Mouse (Mus musculus) neural tube, embryonic 12.5 days (tissue): ENCODE data around the gene Wnt10b. TPM values are rescaled to one million over a fixed set of nuclear protein-coding genes. Genes with fewer than 3 reads are reported as not detected.

ENCODE experiments used
- ATAC-seq: fragments of 200-750 bp; cut with Nextera tagmentation; 2 replicates; pipeline ENCODE4 v1.8.0; 2017; ENCODE audit warnings: low read depth, mild to moderate bottlenecking, moderate TSS enrichment, moderate library complexity; ENCODE audit not compliant: low FRiP score
- H3K27ac ChIP-seq: fragments of 300-500 bp; sonication (generic); 2 replicates; pipeline ENCODE4 v1.5.1; 2016
- H3K27me3 ChIP-seq: fragments of 300-500 bp; sonication (generic); replicated peaks from 2 replicates; pipeline ENCODE4 v1.6.1; 2016; ENCODE audit warnings: mild to moderate bottlenecking
- H3K36me3 ChIP-seq: fragments of 300-500 bp; sonication (generic); 2 replicates; pipeline ENCODE4 v1.6.1; 2016; ENCODE audit warnings: mild to moderate bottlenecking
- H3K4me1 ChIP-seq: fragments of 300-500 bp; sonication (generic); 2 replicates; pipeline ENCODE4 v1.6.1; 2016
- H3K4me2 ChIP-seq: fragments of 300-500 bp; sonication (generic); replicated peaks from 2 replicates; pipeline ENCODE4 v1.6.1; 2016; ENCODE audit warnings: mild to moderate bottlenecking
- H3K4me3 ChIP-seq: fragments of 300-500 bp; sonication (generic); 2 replicates; pipeline ENCODE4 v1.5.1; 2016
- H3K9ac ChIP-seq: fragments of 300-500 bp; sonication (generic); 2 replicates; pipeline ENCODE4 v1.6.1; 2016; ENCODE audit warnings: mild to moderate bottlenecking
- H3K9me3 ChIP-seq: fragments of 300-500 bp; sonication (generic); 2 replicates; pipeline ENCODE4 v1.6.1; 2016; ENCODE audit warnings: mild to moderate bottlenecking
- WGBS: fragments of 180-500 bp; shearing (Covaris S2); methylation state at CpG from one replicate; pipeline ENCODE4 v1.1.7; 2016; 5-methylcytosine and 5-hydroxymethylcytosine counted together
- polyA plus RNA-seq: library from polyadenylated mRNA; unstranded; fragments of >200 nt; fragmentation: Nextera tagmentation; extraction: Ambion mirVana; gene quantifications from 2 replicates; pipeline ENCODE4 v1.2.1, GENCODE M21; 2016

The Wnt10b gene
- polyA plus RNA-seq, 1 experiment from 2014 or later, result 0.53 TPM

DNA sequence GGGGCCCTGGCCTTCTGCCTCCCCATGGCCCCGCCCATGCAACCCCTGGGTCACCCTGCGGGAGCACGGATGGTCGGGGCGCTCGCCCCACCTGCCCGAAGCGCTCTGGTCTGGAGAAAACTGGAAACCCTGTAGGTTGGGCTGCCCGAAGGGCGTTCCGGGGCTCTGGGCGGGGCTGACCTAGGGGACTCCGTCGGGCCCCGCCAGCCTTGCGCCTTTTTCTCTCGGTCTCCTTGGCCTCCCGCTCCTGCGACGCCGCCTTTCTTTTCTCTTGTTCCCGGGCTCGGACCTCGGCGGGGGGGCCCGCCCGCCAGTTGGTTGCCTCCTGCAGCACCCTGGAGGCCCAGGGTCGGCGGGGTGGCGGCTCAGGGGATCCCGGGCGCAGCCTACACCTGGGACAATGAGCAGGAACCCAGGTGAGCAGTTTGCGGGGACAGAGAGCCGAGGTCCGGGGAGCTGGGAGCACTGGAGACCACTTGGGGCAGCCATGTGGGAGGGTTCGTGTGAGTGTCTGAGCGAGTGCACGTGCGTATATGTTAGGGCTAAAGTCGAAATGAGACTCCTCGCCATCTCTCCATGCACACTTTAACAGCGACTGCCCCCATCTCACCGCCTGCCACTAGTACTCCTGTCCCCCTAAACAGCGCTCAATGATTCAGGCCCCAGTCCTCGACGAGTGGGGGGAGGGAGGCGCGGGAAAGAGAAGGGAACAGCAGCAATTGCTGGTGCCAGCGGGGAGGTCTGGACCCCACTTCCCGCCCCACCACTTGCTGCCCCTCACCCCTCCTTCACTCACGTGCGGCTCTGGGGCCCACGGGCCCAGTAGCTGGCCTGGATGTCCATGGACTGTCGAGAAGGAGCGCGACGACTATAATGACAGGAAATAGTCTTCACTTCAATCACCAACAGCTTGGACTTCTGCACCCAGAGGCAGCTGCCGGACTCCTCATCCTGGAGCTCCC is 29.1 kb upstream of the Wnt10b start:
- Histone ChIP-seq H3K36me3 (peaks cover 7% of the 10 kb centered on the region; the same call in 1 of the 2 replicates), H3K27me3 (peaks cover 84% of the 10 kb centered on the region), H3K27ac (no peak overlapping the region), H3K4me1 (peaks cover 42% of the 10 kb centered on the region), H3K9ac (peak overlapping the region; percentile 51), H3K4me2 (peak overlapping the region; percentile 69), H3K9me3 (no peaks in the 10 kb centered on the region), H3K4me3 (peak overlapping the region; percentile 40)
- no peak for ATAC-seq
- 1% methylated on average over 58 of the region's 58 CpGs for WGBS

- peak overlapping the region; percentile 34 for H3K4me3 ChIP-seq
- no peaks in the 10 kb centered on the region for H3K9me3 ChIP-seq
- peaks cover 42% of the 10 kb centered on the region for H3K4me1 ChIP-seq
- H3K4me2 ChIP-seq, result peak overlapping the region; percentile 69
- H3K27me3 ChIP-seq, result peaks cover 93% of the 10 kb centered on the region
- H3K9ac ChIP-seq, result 0 out of 2 replicates have a peak overlapping the region, but pooled peaks have one; percentile 53
- H3K27ac ChIP-seq, result no peak overlapping the region
- no peak for ATAC-seq
- peaks cover 7% of the 10 kb centered on the region; the same call in 1 of the 2 replicates for H3K36me3 ChIP-seq
- 3% methylated on average over 30 of the region's 30 CpGs for WGBS
Measured at GRCm38 (mm10) chr15:98806071-98806808, 28.3 kb upstream of the Wnt10b start.

DNA sequence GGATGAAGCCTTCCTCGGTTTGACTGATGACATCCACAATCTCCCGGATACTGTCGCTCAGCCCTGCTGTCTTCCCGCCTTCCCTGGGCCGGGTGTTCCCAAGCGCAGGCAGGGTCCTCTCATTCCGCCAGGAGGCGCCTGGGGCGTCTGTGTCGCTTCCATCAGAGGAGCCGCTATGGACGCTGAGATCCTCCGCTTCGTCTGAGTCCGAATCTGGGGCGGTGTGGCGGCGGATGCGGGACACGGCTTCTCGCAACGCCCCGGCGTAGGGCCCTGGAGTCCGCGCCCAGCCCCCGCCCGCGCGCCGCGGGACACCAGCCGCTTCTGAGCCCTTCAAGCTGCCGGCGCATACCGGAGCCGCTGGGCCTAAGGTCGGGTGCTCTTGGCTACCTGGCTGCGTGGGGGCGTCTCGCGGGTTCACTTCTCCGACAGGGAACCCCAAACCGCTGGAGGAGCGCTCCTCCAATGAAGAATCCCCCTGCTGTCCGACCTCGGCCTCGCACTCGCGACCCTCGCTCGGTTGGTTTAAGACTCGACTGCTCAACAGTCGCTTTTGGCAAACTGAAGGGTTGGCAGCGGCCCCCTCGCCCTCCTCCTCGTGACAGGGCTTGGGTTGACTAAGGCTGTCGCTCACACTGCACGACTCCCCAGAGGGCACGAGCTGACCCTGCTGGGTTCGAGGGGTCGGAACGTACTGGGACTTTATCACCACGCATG is 27.5 kb upstream of the Wnt10b start:
- Histone ChIP-seq H3K4me2 (peak overlapping the region; percentile 69), H3K27me3 (peaks cover 97% of the 10 kb centered on the region), H3K4me3 (peak overlapping the region; percentile 34), H3K4me1 (peaks cover 42% of the 10 kb centered on the region), H3K36me3 (no peaks in the 10 kb centered on the region), H3K27ac (no peak overlapping the region), H3K9me3 (no peaks in the 10 kb centered on the region), H3K9ac (peak overlapping the region; percentile 53)
- WGBS, result under 1% methylated on average over 64 of the region's 64 CpGs
- ATAC-seq, result peak; percentile 46; the same call in 1 of the 2 replicates

DNA sequence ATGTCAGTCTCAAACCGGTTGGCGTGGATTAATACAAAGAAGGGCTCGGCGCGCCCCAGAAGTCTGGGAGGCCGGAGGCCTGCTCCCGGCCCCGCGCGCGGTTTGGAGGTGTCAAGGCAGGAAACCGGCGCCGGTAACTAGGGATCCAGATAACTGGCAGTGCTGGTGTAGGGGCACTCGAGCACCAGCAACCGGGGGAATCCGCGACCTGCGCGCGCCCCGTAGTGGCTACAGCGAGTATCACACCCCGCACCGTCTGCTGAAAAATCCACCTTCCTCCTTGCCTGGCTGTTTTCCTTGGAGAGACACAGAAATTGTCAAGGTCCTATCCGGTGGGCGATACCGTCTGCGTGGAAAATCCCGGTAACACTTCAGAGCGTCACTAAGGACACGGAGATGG is 26.1 kb upstream of the Wnt10b start:
- peaks cover 41% of the 10 kb centered on the region for H3K4me1 ChIP-seq
- H3K36me3 ChIP-seq, result no peaks in the 10 kb centered on the region
- under 1% methylated on average over 32 of the region's 32 CpGs for WGBS
- peak overlapping the region; percentile 24; the same call in 1 of the 2 replicates for H3K4me2 ChIP-seq
- H3K9me3 ChIP-seq, result no peaks in the 10 kb centered on the region
- no peak for ATAC-seq
- H3K9ac ChIP-seq, result 0 out of 2 replicates have a peak overlapping the region, but pooled peaks have one; percentile 26
- H3K4me3 ChIP-seq, result no peak overlapping the region
- peaks cover 97% of the 10 kb centered on the region for H3K27me3 ChIP-seq
- no peak overlapping the region for H3K27ac ChIP-seq

DNA sequence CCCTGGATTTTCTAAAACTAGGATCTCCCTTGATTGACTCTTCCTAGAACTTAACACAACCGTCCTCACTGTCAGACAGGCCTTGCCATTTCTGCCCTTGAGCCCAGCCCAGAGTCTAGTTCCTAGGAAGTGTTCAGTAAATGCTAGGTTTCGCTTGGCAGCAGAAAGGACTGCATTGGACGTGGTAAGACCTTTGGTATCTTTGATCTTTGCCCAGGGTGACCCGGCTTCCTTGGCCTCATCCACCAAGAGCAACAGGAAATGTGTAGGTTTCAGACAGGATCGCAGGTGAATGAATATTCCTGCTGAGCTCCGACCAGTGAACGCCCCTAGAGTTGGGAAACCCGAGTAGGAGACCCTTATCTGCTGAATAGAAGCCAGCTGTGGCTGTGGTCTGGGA is 25.0 kb upstream of the Wnt10b start:
- no peak overlapping the region for H3K9ac ChIP-seq
- H3K27me3 ChIP-seq, result peaks cover 96% of the 10 kb centered on the region
- no peak for ATAC-seq
- H3K9me3 ChIP-seq, result no peaks in the 10 kb centered on the region
- 5% methylated on average over 8 of the region's 8 CpGs for WGBS
- H3K36me3 ChIP-seq, result no peaks in the 10 kb centered on the region
- H3K4me2 ChIP-seq, result no peak overlapping the region
- H3K4me1 ChIP-seq, result peaks cover 41% of the 10 kb centered on the region
- H3K4me3 ChIP-seq, result no peak overlapping the region
- no peak overlapping the region for H3K27ac ChIP-seq

- no peak overlapping the region for H3K9ac ChIP-seq
- peaks cover 29% of the 10 kb centered on the region for H3K4me1 ChIP-seq
- no peaks in the 10 kb centered on the region for H3K9me3 ChIP-seq
- peaks cover 96% of the 10 kb centered on the region for H3K27me3 ChIP-seq
- H3K27ac ChIP-seq, result no peak overlapping the region
- H3K4me2 ChIP-seq, result no peak overlapping the region
- no peak for ATAC-seq
- H3K4me3 ChIP-seq, result no peak overlapping the region
- WGBS, result 11% methylated on average over 12 of the region's 12 CpGs
- no peaks in the 10 kb centered on the region for H3K36me3 ChIP-seq
Measured at GRCm38 (mm10) chr15:98799396-98799795, 21.4 kb upstream of the Wnt10b start.

- H3K9ac ChIP-seq, result no peak overlapping the region
- H3K4me1 ChIP-seq, result peaks cover 29% of the 10 kb centered on the region
- 46% methylated on average over 3 of the region's 3 CpGs for WGBS
- H3K9me3 ChIP-seq, result no peaks in the 10 kb centered on the region
- no peak for ATAC-seq
- H3K36me3 ChIP-seq, result no peaks in the 10 kb centered on the region
- no peak overlapping the region for H3K4me2 ChIP-seq
- peaks cover 96% of the 10 kb centered on the region for H3K27me3 ChIP-seq
- no peak overlapping the region for H3K27ac ChIP-seq
- H3K4me3 ChIP-seq, result no peak overlapping the region
Measured at GRCm38 (mm10) chr15:98798903-98799302, 21.0 kb upstream of the Wnt10b start.

DNA sequence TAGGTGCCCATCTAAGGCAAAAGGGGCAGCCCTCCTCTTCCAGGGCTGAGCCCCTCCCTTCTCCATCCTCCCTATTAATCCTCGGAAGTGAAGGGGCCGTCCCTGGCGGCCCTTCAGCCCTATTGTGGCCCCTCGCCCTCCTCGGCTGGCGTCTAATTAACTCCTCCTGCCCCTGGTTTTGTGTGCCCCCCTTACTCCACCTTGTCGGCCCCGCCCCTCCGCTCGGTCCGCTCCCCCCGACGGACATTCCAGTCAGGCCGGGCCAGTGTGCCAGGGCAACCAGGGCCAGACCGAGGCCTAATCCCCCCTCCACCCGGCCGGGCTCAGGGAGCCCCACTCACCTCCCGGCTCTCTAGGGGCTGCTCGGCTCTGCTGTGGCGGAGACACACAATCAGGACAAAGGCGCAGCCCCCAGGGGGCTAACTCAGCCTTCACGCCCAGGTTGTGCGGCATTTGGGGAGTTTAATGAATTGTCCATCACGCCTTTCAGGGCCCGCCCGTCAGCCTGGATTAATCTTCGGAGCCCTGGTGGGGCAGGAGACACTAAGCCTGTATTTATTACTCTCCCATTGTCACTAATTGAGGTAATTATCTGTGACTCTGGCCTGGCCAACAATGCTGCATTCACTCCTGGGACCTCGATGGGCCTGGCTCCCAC is 20.0 kb upstream of the Wnt10b start:
- Histone ChIP-seq H3K4me2 (peak overlapping the region; percentile 36), H3K4me1 (peaks cover 34% of the 10 kb centered on the region), H3K4me3 (peak overlapping the region; percentile 5; the same call in 1 of the 2 replicates), H3K9ac (no peak overlapping the region), H3K9me3 (no peaks in the 10 kb centered on the region), H3K36me3 (no peaks in the 10 kb centered on the region), H3K27ac (no peak overlapping the region), H3K27me3 (peaks cover 96% of the 10 kb centered on the region)
- peak; percentile 94 for ATAC-seq
- under 1% methylated on average over 27 of the region's 28 CpGs for WGBS

DNA sequence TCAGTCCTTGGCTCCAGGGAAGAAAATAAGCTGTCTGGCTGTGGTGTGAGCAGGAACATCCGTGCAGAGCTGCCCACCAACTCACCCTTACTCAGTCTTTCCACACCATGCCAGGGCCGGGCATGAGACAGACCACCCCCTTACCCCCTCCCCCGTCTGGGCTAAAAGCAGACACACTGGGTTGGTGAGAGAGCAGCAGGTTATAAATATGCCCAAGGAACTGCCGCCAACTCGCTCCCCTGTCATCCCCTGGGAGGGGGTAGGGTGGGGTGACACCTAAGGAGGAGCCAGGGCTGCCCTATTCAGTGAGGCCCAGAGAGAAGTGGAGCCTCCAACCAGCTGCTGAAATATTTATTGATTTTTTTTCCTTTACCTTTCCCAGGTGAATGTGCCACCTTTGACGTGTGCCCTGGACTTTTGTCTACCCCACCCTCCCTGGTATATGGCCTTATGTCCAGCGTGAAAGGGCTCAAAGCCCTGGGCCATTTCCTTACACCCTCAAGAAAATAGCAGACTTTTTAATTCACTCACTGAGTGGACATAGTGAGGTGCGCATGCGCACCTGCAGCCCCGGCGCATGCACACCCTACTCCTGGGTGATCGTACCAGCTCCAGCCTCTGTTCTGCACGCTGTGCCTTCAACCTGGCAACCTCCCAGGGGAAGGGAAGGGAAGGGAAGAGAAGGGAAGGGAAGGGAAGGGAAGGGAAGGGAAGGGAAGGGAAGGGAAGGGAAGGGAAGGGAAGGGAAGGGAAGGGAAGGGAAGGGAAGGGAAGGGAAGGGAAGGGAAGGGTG is 19.0 kb upstream of the Wnt10b start:
- Histone ChIP-seq H3K36me3 (no peaks in the 10 kb centered on the region), H3K4me1 (peaks cover 43% of the 10 kb centered on the region), H3K9me3 (no peaks in the 10 kb centered on the region), H3K4me3 (no peak overlapping the region), H3K27ac (no peak overlapping the region), H3K27me3 (peaks cover 96% of the 10 kb centered on the region), H3K4me2 (peak overlapping the region; percentile 36), H3K9ac (no peak overlapping the region)
- 6% methylated on average over 13 of the region's 13 CpGs for WGBS
- ATAC-seq, result no peak

DNA sequence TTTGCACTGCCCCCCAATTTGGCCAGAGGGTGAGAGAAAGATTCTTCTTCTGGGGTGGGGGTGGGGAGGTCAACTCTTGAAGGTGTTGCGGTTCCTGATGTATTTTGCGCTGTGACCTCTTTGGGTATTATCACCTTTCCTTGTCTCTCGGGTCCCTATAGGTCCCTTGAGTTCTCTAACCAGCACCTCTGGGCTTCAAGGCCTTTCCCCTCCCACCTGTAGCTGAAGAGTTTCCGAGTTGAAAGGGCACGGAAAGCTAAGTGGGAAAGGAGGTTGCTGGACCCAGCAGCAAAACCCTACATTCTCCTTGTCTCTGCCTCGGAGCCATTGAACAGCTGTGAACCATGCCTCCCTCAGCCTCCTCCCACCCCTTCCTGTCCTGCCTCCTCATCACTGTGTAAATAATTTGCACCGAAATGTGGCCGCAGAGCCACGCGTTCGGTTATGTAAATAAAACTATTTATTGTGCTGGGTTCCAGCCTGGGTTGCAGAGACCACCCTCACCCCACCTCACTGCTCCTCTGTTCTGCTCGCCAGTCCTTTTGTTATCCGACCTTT is 15.3 kb upstream of the Wnt10b start:
- ATAC-seq, result no peak
- Histone ChIP-seq H3K4me2 (peak overlapping the region; percentile 53), H3K9me3 (no peaks in the 10 kb centered on the region), H3K9ac (no peak overlapping the region), H3K36me3 (no peaks in the 10 kb centered on the region), H3K4me1 (peaks cover 46% of the 10 kb centered on the region), H3K4me3 (0 out of 2 replicates have a peak overlapping the region, but pooled peaks have one; percentile 28), H3K27me3 (peaks cover 100% of the 10 kb centered on the region), H3K27ac (no peak overlapping the region)
- 2% methylated on average over 13 of the region's 13 CpGs for WGBS
